Mouse (Mus musculus) kidney, embryonic 15.5 days (tissue): ENCODE measurements around the gene Akap5. TPM values are rescaled to one million over a fixed set of nuclear protein-coding genes. Genes with fewer than 3 reads are reported as not detected.

Experiments used
- ATAC-seq: fragments of 200-750 bp; cut with Nextera tagmentation; replicated peaks from 2 replicates; pipeline ENCODE4 v1.8.0; 2017; ENCODE audit warnings: moderate TSS enrichment; ENCODE audit not compliant: low FRiP score
- H3K27ac ChIP-seq: fragments of 300-500 bp; sonication (generic); 2 replicates; pipeline ENCODE4 v1.5.1; 2015; ENCODE audit warnings: mild to moderate bottlenecking, inconsistent platforms
- H3K27me3 ChIP-seq: fragments of 300-500 bp; sonication (generic); 2 replicates; pipeline ENCODE4 v1.6.1; 2015; ENCODE audit warnings: inconsistent platforms
- H3K36me3 ChIP-seq: fragments of 300-500 bp; sonication (generic); 2 replicates; pipeline ENCODE4 v1.6.1; 2015; ENCODE audit warnings: inconsistent platforms
- H3K4me1 ChIP-seq: fragments of 300-500 bp; sonication (generic); 2 replicates; pipeline ENCODE4 v1.6.1; 2015; ENCODE audit warnings: inconsistent platforms
- H3K4me2 ChIP-seq: fragments of 300-500 bp; sonication (generic); 2 replicates; pipeline ENCODE4 v1.6.1; 2015; ENCODE audit warnings: moderate library complexity, mild to moderate bottlenecking, inconsistent platforms
- H3K4me3 ChIP-seq: fragments of 300-500 bp; sonication (generic); replicated peaks from 2 replicates; pipeline ENCODE4 v1.5.1; 2015; ENCODE audit warnings: mild to moderate bottlenecking, inconsistent platforms
- H3K9ac ChIP-seq: fragments of 300-500 bp; sonication (generic); 2 replicates; pipeline ENCODE4 v1.6.1; 2015; ENCODE audit warnings: mild to moderate bottlenecking, inconsistent platforms
- H3K9me3 ChIP-seq: fragments of 300-500 bp; sonication (generic); replicated peaks from 2 replicates; pipeline ENCODE4 v1.6.1; 2016; ENCODE audit warnings: inconsistent platforms
- WGBS: fragments of 180-500 bp; shearing (Covaris S2); methylation state at CpG from one replicate; pipeline ENCODE4 v1.1.7; 2015; ENCODE audit warnings: mixed read lengths; 5-methylcytosine and 5-hydroxymethylcytosine counted together
- polyA plus RNA-seq: library from polyadenylated mRNA; unstranded; fragments of >200 nt; fragmentation: Nextera tagmentation; extraction: Ambion mirVana; gene quantifications from 2 replicates; pipeline ENCODE4 v1.2.1, GENCODE M21; 2015

The Akap5 gene
- polyA plus RNA-seq, 1 experiment from 2014 or later, result 1.6 TPM

DNA sequence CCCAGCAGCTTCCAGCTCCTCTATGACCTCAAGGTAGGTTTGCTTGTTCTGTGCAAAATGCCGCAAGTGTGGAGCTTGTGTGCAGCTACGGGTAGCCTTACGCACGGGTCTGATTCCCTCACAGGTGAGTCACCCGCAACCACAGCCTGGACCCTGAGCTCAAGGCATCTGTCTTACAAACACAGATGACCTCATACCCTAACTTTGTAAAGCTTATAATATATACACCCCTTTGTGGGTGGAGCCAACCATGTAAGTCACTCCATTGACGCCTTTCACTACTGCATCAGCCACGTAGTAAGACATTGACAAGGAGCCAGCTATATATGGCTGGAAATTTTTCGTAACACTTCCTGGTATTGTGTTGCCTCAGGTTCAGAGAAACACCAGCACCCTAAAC, 12.7 kb upstream of the Akap5 start:
- Histone ChIP-seq H3K4me1 (peaks cover 25% of the 10 kb centered on the region), H3K4me3 (no peak overlapping the region), H3K36me3 (peaks cover 75% of the 10 kb centered on the region), H3K4me2 (no peak overlapping the region), H3K27ac (no peak overlapping the region), H3K9me3 (no peaks in the 10 kb centered on the region), H3K27me3 (no peaks in the 10 kb centered on the region), H3K9ac (no peak overlapping the region)
- WGBS, result 91% methylated on average over 8 of the region's 8 CpGs
- no peak for ATAC-seq

DNA sequence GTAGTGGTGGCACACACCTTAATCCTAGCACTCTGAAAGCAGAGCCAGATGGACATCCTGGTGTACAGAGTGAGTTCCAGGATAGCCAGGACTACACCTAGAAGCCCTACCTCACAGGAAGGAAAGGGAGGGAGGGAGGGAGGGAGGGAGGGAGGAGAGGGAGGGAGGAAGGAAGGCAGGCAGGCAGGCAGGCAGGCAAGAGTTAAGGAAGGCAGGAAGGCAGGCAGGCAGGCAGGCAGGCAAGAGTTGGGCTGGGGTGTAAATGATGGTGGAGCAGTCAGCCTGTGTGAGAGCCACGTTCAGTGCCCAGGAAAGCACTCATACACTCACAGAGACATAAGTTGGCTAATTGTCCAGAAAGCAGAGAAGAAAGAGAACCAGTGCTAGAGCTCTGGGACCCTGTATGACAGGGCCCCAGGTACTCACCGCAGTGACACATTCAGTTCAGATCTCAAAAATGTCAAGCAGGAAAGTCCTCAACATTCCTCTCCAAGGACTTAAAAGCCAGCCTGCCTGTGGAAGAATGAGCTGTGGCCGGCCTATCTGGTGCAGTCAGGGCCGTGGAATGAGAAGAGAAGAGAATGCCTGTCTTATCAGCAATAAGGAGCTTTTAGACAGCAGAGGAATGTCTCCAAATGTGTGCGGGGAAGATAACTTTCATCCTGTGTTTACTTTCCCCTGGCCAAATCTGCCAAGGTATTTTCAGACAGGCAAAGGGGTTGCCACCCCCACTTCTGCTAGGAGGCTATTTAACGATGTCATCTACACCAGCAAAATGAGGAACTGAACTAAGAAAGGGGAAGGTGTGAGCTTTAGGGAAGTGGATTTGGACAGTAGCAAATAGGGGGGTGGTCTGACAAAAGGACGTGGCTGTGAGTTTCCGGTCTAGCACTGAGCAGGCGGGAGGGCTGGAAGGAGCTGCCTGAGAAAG, 6.1 kb upstream of the Akap5 start:
- Histone ChIP-seq H3K4me2 (no peak overlapping the region), H3K9me3 (no peaks in the 10 kb centered on the region), H3K27me3 (no peaks in the 10 kb centered on the region), H3K9ac (no peak overlapping the region), H3K36me3 (peaks cover 69% of the 10 kb centered on the region), H3K27ac (no peak overlapping the region), H3K4me1 (no peaks in the 10 kb centered on the region), H3K4me3 (no peak overlapping the region)
- ATAC-seq, result peak; percentile 33; the same call in 1 of the 2 replicates
- WGBS, result 58% methylated on average over 9 of the region's 9 CpGs

DNA sequence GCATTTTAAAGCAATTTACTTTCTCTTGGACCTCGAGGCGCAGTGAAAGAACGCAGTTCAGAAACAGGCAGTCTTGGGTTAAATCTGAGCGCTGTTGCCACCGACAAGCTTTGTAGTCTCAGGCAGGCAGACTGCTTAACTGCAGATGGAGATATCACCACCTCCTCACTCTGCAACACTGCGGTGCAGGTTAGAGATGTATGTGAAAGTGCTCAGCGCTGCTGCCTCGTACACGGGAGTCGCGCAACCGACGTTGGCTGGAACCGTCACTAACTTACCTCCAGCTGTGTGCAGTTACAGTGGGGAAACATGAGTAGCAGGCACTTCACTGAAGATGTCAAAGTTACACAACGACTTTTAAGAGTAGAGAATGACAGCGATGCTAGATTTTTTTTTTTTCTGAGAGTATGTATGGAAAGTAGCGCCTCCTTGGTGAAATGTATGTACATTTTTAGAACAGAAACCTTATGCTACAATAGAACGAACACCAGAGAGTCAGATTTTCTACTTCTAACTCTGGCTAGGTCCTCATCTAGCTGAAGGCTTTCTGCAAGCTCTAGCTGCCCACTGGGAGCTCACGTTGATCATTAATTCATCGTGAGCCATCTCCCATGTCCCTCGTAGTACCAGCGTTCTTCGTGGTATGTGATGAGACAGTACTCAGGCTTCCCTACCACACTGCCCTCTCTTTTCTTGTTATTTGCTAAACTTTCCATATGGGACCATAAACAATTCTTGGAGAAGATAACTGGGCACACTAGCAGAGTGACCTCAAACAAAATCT, 1.9 kb downstream of the Akap5 start:
- Histone ChIP-seq H3K27ac (no peak overlapping the region), H3K36me3 (peaks cover 6% of the 10 kb centered on the region; the same call in 1 of the 2 replicates), H3K4me1 (peaks cover 12% of the 10 kb centered on the region), H3K4me2 (no peak overlapping the region), H3K27me3 (peaks cover 11% of the 10 kb centered on the region), H3K4me3 (no peak overlapping the region), H3K9me3 (no peaks in the 10 kb centered on the region), H3K9ac (no peak overlapping the region)
- no peak for ATAC-seq
- 90% methylated on average over 23 of the region's 23 CpGs for WGBS

DNA sequence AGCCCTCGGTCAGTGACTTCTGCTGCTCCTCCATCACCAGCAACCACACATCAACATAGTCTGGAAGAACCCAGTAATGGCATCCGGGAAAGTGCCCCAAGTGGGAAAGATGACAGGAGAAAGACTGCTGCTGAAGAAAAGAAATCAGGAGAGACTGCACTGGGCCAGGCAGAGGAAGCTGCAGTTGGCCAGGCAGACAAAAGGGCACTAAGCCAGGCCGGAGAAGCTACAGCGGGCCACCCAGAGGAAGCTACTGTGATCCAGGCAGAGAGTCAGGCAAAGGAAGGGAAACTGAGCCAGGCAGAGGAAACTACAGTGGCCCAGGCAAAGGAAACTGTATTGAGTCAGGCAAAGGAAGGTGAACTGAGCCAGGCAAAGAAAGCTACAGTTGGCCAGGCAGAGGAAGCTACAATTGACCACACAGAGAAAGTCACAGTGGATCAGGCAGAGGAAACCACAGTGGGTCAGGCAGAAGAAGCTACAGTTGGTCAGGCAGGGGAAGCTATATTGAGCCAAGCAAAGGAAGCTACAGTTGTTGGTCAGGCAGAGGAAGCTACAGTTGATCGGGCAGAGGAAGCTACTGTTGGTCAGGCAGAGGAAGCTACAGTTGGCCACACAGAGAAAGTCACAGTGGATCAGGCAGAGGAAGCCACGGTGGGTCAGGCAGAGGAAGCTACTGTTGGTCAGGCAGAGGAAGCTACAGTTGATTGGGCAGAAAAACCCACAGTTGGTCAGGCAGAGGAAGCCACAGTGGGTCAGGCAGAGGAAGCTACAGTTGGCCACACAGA, 4.1 kb downstream of the Akap5 start:
- Histone ChIP-seq H3K4me2 (no peak overlapping the region), H3K27me3 (peaks cover 11% of the 10 kb centered on the region), H3K9me3 (no peaks in the 10 kb centered on the region), H3K4me3 (no peak overlapping the region), H3K36me3 (peaks cover 4% of the 10 kb centered on the region; the same call in 1 of the 2 replicates), H3K9ac (no peak overlapping the region), H3K27ac (no peak overlapping the region), H3K4me1 (peaks cover 12% of the 10 kb centered on the region)
- no peak for ATAC-seq
- WGBS, result 85% methylated on average over 6 of the region's 6 CpGs

DNA sequence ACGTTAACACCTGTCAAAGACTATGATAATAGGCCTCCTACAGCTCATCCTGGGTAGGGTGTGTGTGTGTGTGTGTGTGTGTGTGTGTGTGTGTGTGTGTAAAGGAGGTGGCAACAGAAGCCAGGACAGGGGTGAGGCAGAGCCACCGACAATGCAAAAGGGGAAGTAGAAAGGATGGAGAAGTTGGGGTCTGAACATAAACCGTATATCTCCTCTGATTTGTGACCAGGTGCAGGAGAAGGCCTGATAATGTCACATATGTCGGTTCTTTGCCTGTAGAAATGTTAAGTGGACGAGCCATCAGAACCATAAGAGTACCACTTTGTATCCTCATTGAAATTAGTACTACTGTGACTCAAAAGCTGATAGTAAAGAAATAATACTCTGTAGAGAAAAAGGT, 9.0 kb downstream of the Akap5 start:
- WGBS, result 91% methylated on average over 5 of the region's 5 CpGs
- Histone ChIP-seq H3K9ac (no peak overlapping the region), H3K4me1 (no peaks in the 10 kb centered on the region), H3K4me3 (no peak overlapping the region), H3K36me3 (no peaks in the 10 kb centered on the region), H3K9me3 (no peaks in the 10 kb centered on the region), H3K27ac (no peak overlapping the region), H3K4me2 (no peak overlapping the region), H3K27me3 (no peaks in the 10 kb centered on the region)
- ATAC-seq, result no peak

DNA sequence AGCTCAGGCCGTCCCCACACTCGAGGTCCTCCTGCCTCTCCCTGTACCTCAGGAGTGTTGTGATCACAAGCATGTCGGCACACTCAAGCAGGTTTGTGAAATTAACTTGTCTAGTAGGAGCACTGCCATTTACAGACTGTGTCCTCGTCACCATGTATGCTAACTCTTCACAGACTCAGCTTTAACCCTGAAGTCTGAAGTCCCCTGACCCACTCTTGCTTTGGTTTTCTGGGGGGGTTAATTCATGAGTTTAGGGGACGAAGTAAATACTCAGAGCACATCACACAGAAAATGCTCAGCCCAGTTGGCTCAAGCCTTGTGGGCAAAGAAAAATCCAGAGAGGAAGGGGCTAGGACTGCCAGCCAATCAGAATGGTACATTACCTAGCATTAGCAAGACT, 10.9 kb downstream of the Akap5 start:
- Histone ChIP-seq H3K9ac (no peak overlapping the region), H3K9me3 (no peaks in the 10 kb centered on the region), H3K27me3 (no peaks in the 10 kb centered on the region), H3K27ac (no peak overlapping the region), H3K4me2 (no peak overlapping the region), H3K4me3 (no peak overlapping the region), H3K4me1 (no peaks in the 10 kb centered on the region), H3K36me3 (no peaks in the 10 kb centered on the region)
- 79% methylated on average over 5 of the region's 5 CpGs for WGBS
- no peak for ATAC-seq

DNA sequence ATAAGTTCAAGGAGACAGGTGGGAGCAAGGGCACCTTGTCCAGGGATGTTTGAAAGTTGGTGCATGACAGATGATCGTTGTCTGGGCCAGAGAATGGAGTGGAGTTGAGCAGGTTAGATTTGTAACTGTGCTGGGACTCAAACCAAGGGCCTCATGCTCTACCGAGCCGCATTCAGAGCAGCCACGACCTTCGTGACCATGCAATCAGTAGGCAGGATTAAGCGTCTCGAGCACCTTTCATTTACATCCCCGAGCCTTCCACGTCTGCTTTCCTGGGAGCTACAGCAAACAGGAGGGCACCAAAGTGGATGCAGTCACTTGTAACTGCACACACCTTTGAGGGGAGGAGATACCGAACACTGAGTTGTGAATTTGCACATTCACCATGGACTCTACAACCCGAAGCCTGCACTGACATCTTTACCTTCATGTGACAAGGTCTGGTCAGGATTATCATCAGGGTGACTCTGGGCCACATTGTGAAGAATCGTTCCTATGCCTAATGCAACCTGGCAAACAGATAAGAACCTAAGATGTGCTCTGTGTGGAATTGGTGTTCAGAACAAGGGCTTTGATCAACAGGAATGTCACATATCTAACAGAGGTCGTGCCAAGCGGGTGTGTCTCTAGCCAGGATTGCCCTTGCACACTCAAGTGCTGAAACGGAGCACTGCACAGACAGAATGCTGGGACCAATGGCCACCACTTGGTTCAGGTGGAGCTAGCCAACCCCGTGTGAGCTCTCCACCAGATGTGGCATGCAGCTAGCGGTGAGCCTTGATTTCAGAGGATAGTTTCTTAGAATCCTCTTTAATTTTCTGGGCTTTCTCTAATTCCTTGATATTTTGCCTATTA, 11.6 kb downstream of the Akap5 start:
- Histone ChIP-seq H3K36me3 (no peaks in the 10 kb centered on the region), H3K27me3 (no peaks in the 10 kb centered on the region), H3K4me3 (no peak overlapping the region), H3K27ac (no peak overlapping the region), H3K9ac (no peak overlapping the region), H3K4me2 (no peak overlapping the region), H3K4me1 (no peaks in the 10 kb centered on the region), H3K9me3 (no peaks in the 10 kb centered on the region)
- ATAC-seq, result no peak
- WGBS, result 80% methylated on average over 17 of the region's 17 CpGs

DNA sequence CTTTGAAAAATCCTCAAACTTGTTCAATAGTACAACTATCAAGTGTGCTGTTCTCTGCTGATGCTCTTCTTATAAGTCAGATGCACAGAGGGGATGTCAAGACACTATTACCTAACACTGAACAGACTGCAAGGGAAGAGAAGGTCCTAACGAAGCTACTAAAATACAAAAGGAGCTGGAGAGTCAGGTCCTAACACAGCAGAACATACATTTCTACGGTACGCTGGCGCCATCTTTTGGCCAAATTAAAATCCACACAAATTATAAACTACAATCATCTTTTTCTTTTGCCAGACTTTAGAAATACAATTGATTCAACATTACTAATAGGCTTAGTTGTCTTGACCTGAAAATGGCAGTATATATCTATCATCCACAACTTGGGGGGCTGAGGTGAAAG, 16.4 kb downstream of the Akap5 start:
- WGBS, result 8% methylated on average over 4 of the region's 4 CpGs
- Histone ChIP-seq H3K9ac (no peak overlapping the region), H3K27ac (no peak overlapping the region), H3K4me1 (no peaks in the 10 kb centered on the region), H3K4me2 (no peak overlapping the region), H3K36me3 (no peaks in the 10 kb centered on the region), H3K4me3 (no peak overlapping the region), H3K9me3 (no peaks in the 10 kb centered on the region), H3K27me3 (no peaks in the 10 kb centered on the region)
- ATAC-seq, result no peak

DNA sequence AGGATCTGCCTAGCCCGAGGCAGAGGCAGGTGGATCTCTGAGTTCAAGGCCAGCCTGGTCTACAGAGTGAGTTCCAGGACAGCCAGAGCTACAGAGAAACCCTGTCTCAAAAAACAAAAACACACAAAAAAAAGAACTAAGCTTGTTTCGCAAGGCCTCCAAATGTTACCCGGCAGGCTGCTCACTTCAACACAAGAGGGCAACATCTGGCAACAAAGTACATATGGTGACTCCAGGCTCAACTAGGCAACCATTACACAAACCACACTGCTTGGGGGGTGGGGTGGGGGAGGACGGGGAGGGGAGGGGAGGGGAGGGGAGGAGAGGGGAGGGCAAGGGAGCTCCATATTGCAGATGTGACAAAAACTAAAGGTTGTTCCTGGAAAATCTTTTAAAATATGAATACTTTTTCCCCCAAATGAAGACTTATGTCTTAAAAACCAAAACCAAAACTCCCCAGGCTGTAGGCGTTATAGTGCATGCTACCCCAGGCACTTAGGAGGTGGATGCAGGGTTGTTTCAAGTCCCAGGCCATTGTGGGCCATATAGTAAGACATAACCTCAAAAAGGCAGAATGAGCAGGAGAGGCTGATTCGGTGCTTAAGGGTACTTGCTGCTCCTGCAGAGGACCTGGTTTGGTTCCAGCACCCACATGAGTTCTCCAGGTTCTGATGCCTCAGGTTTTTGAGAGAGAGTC, 21.2 kb downstream of the Akap5 start:
- H3K27me3 ChIP-seq, result no peaks in the 10 kb centered on the region
- no peak overlapping the region for H3K9ac ChIP-seq
- no peak overlapping the region for H3K4me3 ChIP-seq
- 87% methylated on average over 5 of the region's 6 CpGs for WGBS
- H3K9me3 ChIP-seq, result no peaks in the 10 kb centered on the region
- no peak overlapping the region for H3K27ac ChIP-seq
- peaks cover 25% of the 10 kb centered on the region for H3K36me3 ChIP-seq
- no peak overlapping the region for H3K4me2 ChIP-seq
- peaks cover 5% of the 10 kb centered on the region; the same call in 1 of the 2 replicates for H3K4me1 ChIP-seq
- no peak for ATAC-seq

DNA sequence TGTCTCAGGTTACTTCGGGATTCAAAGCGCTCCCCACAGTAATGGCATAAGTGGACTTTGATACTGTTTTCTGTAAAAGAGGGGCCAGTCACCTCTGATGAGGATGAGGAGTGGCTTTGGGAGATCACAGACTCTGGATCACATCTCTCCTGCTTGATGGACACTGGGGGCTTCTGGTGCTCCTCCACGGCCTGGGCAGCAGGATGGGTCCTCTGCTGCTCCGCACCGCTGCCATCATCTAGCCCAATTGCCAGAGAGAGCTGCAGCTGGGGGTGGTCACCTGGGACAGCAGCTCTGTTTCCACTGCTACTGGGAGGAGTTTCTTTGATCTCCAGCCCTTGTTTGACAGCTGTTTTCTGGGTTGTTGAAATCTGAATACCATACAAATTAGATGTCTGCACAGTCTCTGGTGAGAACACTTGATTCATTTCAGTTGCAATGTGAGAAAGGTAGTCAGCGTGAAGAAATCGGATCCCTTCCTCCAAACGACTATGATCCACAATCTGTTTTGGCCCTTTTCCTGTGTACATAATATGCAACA, 25.1 kb downstream of the Akap5 start:
- 48% methylated on average over 8 of the region's 8 CpGs for WGBS
- Histone ChIP-seq H3K36me3 (peaks cover 44% of the 10 kb centered on the region), H3K4me3 (no peak overlapping the region), H3K4me1 (peaks cover 5% of the 10 kb centered on the region; the same call in 1 of the 2 replicates), H3K9me3 (no peaks in the 10 kb centered on the region), H3K4me2 (no peak overlapping the region), H3K27ac (no peak overlapping the region), H3K9ac (no peak overlapping the region), H3K27me3 (no peaks in the 10 kb centered on the region)
- ATAC-seq, result peak; percentile 67
